Mouse (Mus musculus): Measurements from ENCODE around the gene Sptbn1. TPM values are rescaled to one million over a fixed set of nuclear protein-coding genes. Genes with fewer than 3 reads are reported as not detected.

The Sptbn1 gene
- polyA plus RNA-seq, 1 experiment, result 294 TPM

DNA sequence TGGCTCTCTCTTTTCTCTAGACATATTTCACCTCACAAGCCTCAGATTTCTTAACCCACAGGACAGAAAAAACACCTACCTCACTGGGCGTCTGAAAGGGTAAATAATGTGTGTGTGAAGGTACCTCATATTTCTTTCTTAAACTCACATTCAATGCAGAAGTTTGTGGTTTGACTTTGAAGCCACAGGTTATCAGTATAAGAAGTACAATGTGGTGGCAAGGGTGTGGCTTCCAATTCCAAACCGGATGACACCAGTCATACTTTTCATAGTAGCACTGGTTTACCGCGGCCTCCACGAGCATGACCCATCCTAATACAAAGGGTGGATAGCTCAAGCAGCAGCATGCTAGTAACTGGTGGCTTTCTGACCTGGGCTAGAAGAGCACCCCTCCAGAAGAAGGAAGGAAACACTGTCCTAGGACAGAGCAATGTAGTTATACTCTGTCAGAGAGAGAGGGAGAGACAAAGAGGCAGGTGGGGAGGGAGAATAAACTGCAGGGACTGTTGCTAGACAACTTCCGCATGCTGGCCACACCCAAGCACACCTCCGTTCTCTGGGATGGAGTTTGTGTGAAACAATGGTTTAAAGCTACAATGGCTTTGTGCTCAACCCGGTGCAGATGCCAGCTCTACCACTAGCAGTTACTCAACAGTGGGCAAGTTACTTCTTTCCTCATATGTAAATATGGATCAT, 85.1 kb downstream of the Sptbn1 start:
- H3K4me1 ChIP-seq (ENCODE audit: control insufficient read depth, insufficient read depth, low read length), result peaks cover 51% of the 10 kb centered on the region
- 22% methylated on average over 8 of the region's 8 CpGs for WGBS
- no peak for DNase-seq
- H3K4me3 ChIP-seq (replicated peaks; ENCODE audit: extremely low read depth, low read depth, low read length), result no peak overlapping the region
- TF ChIP-seq CTCF (IDR thresholded peaks at IDR 0.05; ENCODE audit: insufficient read depth, low read length) (no peak), POLR2A (IDR thresholded peaks at IDR 0.05; ENCODE audit: borderline replicate concordance, extremely low read depth, low read depth, low read length) (no peak)

- TF ChIP-seq POLR2A (IDR thresholded peaks at IDR 0.05; ENCODE audit: borderline replicate concordance, extremely low read depth, low read depth, low read length), result no peak
- no peak overlapping the region for H3K4me3 ChIP-seq (replicated peaks; ENCODE audit: extremely low read depth, low read depth, low read length)
- peaks cover 43% of the 10 kb centered on the region for H3K4me1 ChIP-seq (ENCODE audit: control insufficient read depth, insufficient read depth, low read length)
- DNase-seq, result no peak
- 91% methylated on average over 2 of the region's 2 CpGs for WGBS
These were observed 89.8 kb downstream of the Sptbn1 start for GRCm38 (mm10) chr11:30178193-30178592.

DNA sequence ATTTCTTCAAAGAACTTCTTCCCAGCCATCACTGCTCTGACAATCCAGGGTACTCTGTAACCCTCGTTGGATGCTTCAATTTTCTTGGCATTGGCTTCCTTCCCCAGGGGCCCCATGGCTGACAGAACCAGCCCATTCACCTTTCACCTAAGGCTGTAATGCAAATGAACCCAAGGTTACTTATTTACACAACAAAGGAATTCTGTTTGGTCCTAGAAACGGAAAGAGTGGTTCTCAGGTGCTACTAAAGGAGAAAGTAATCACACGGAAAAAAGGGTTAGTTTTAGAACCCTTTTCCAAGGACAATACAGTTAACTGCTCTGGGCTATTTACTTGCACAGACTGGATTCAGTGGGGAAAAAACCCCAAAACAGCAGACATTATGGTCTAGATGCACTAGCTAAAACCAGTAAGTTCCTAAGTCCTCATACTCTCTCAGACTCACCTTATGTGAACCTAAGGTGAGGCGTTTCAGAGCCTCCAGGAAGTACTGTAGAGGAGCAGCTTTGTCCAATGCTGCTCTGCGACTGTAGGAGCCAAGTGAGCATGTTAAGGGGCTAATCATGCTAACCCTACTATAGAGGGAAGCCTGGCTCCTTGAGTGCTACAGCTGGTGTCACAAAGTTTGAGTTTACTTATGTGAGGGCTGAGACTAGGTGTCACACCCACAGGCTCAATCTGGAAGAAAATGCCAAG, 90.7 kb downstream of the Sptbn1 start:
- no peak for TF ChIP-seq CTCF (IDR thresholded peaks at IDR 0.05; ENCODE audit: insufficient read depth, low read length)
- TF ChIP-seq POLR2A (IDR thresholded peaks at IDR 0.05; ENCODE audit: borderline replicate concordance, extremely low read depth, low read depth, low read length), result no peak
- DNase-seq, result no peak
- no peak overlapping the region for H3K4me3 ChIP-seq (replicated peaks; ENCODE audit: extremely low read depth, low read depth, low read length)
- WGBS, result 39% methylated on average over 5 of the region's 5 CpGs
- peaks cover 41% of the 10 kb centered on the region for H3K4me1 ChIP-seq (ENCODE audit: control insufficient read depth, insufficient read depth, low read length)

DNA sequence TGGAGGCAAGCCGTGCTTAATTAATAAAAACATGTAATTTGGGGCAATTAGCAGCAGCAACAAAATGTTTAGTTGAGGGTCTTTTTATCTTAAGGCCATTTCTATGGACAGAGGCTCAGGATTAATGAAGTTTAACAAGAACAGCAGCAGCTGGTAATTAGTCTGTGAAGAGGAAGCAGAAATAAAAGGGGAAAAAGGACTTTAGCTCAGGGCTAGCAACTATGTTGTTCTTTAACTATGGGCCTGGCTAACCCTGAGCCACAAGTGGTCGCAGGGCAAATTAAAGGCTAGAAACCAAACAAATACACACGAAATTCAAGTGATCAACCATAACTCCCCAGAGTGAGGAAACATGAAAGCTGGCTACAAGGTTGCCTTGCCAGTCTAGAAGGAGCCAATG, 91.9 kb downstream of the Sptbn1 start:
- WGBS, result 49% methylated on average over 3 of the region's 3 CpGs

DNA sequence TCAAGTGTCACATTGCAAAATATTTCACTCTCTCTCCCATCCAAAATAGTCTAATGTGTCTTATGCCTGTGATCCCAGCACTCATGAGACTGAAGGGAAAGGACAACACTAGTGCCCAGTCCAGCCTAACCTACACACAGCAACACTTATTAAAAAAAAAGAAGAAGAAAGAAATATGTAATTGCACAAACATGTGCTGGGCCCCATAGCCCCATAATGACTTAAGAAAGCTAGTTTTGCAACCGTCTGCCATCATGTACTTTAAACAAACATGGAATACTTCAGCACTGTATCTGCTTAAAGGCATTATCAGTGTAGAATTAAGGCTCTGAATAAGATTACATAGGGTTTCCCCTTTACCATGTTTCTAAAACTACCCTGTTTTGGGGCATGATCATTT, 92.4 kb downstream of the Sptbn1 start:
- no peak for DNase-seq
- peaks cover 39% of the 10 kb centered on the region for H3K4me1 ChIP-seq (ENCODE audit: control insufficient read depth, insufficient read depth, low read length)
- 37% methylated on average over 1 of the region's 1 CpGs for WGBS
- TF ChIP-seq CTCF (IDR thresholded peaks at IDR 0.05; ENCODE audit: insufficient read depth, low read length) (no peak), POLR2A (IDR thresholded peaks at IDR 0.05; ENCODE audit: borderline replicate concordance, extremely low read depth, low read depth, low read length) (no peak)
- no peak overlapping the region for H3K4me3 ChIP-seq (replicated peaks; ENCODE audit: extremely low read depth, low read depth, low read length)

More for the DNA sequence above, 91.9 kb downstream of the Sptbn1 start:
- Histone ChIP-seq H3K4me3 (replicated peaks; ENCODE audit: extremely low read depth, low read depth, low read length) (no peak overlapping the region), H3K4me1 (ENCODE audit: control insufficient read depth, insufficient read depth, low read length) (peaks cover 36% of the 10 kb centered on the region)
- no peak for DNase-seq
- TF ChIP-seq POLR2A (IDR thresholded peaks at IDR 0.05; ENCODE audit: borderline replicate concordance, extremely low read depth, low read depth, low read length), result no peak
- no peak for TF ChIP-seq CTCF (IDR thresholded peaks at IDR 0.05; ENCODE audit: insufficient read depth, low read length)

DNA sequence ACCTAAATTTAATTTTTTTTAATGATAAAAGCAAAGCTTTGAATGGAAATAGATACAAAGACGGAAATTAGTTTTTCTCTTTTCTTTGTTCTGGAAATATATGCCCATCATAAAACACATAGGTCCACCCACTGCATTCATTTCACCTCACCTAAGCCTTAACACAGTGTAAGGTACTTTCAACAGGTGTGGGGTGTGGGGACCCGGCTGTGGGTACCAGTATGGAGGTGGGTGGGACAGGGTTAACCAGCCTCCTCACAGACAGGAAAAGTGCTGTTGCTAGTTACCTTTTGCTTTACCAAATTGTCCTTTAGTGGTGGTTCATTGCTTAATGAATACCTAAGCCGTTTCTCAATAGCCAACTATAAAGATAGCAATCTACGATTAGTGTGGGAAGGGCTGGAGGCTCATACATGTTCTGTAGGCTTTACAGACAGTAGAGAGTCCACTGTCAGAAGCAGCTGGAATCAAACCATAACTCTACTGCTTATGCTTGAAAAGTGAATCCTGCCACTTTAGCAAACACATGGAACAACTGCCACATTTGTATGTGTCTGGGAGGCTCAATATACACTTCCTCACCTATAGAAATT, 96.3 kb downstream of the Sptbn1 start:
- TF ChIP-seq CTCF (IDR thresholded peaks at IDR 0.05; ENCODE audit: insufficient read depth, low read length), result no peak
- TF ChIP-seq POLR2A (IDR thresholded peaks at IDR 0.05; ENCODE audit: borderline replicate concordance, extremely low read depth, low read depth, low read length), result no peak
- DNase-seq, result no peak
- 59% methylated on average over 4 of the region's 4 CpGs for WGBS
- no peak overlapping the region for H3K4me3 ChIP-seq (replicated peaks; ENCODE audit: extremely low read depth, low read depth, low read length)
- H3K4me1 ChIP-seq (ENCODE audit: control insufficient read depth, insufficient read depth, low read length), result peaks cover 48% of the 10 kb centered on the region

- no peak overlapping the region for H3K4me3 ChIP-seq (replicated peaks; ENCODE audit: extremely low read depth, low read depth, low read length)
- peaks cover 45% of the 10 kb centered on the region for H3K4me1 ChIP-seq (ENCODE audit: control insufficient read depth, insufficient read depth, low read length)
- no peak for DNase-seq
- 65% methylated on average over 5 of the region's 5 CpGs for WGBS
- no peak for TF ChIP-seq CTCF (IDR thresholded peaks at IDR 0.05; ENCODE audit: insufficient read depth, low read length)
- no peak for TF ChIP-seq POLR2A (IDR thresholded peaks at IDR 0.05; ENCODE audit: borderline replicate concordance, extremely low read depth, low read depth, low read length)
These were observed 96.8 kb downstream of the Sptbn1 start for GRCm38 (mm10) chr11:30171184-30171583.

GRCm38 (mm10) chr11:30166551-30166922, 101.4 kb downstream of the Sptbn1 start:
- TF ChIP-seq POLR2A (IDR thresholded peaks at IDR 0.05; ENCODE audit: borderline replicate concordance, extremely low read depth, low read depth, low read length) (no peak), CTCF (IDR thresholded peaks at IDR 0.05; ENCODE audit: insufficient read depth, low read length) (no peak)
- DNase-seq, result no peak
- 35% methylated on average over 4 of the region's 4 CpGs for WGBS
- Histone ChIP-seq H3K4me3 (replicated peaks; ENCODE audit: extremely low read depth, low read depth, low read length) (no peak overlapping the region), H3K4me1 (ENCODE audit: control insufficient read depth, insufficient read depth, low read length) (peaks cover 61% of the 10 kb centered on the region)

GRCm38 (mm10) chr11:30165861-30166550, 102.0 kb downstream of the Sptbn1 start:
- Histone ChIP-seq H3K4me3 (replicated peaks; ENCODE audit: extremely low read depth, low read depth, low read length) (no peak overlapping the region), H3K4me1 (ENCODE audit: control insufficient read depth, insufficient read depth, low read length) (peaks cover 60% of the 10 kb centered on the region)
- WGBS, result 26% methylated on average over 5 of the region's 5 CpGs
- TF ChIP-seq CTCF (IDR thresholded peaks at IDR 0.05; ENCODE audit: insufficient read depth, low read length) (no peak), POLR2A (IDR thresholded peaks at IDR 0.05; ENCODE audit: borderline replicate concordance, extremely low read depth, low read depth, low read length) (no peak)
- no peak for DNase-seq

All from lung, adult 2 months (tissue).